Mouse (Mus musculus) embryo, embryonic 10.5 days (tissue): ENCODE measurements around the gene Cttnbp2nl.
A peak's percentile ranks its signal among the peaks of the same experiment; 100 is the strongest.

ENCODE experiments used
- DNase-seq: peaks from one replicate; pipeline ENCODE4 v3.0.0-alpha.2; 2015; ENCODE audit warnings: low spot score

Gene Cttnbp2nl

GRCm38 (mm10) chr3:105058627-105059513 lies 5.9 kb upstream of the Cttnbp2nl start:
- DNase-seq, result peak; percentile 95

DNA sequence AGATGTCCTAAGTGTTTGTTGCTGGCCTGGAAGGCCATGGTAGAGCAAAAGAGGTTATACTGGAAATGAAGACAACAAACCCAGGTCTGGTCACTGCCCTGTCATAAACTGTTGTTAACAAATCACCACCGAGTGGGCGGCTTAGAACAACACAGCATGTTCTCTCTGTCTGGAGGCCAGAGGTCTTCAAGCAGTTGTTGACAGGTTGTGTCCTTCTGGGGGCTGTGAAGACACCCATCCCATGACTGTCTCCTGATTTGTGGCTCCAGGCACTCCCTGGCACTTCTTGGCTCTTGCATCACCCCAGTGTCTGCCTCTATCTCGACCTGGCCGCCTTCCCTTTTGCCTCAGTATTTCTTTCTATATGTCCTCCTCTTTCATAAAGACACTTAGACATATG lies 2.7 kb upstream of the Cttnbp2nl start:
- DNase-seq, result no peak

- DNase-seq, result peak; percentile 18
These were observed 2.0 kb upstream of the Cttnbp2nl start for GRCm38 (mm10) chr3:105054952-105055351.

DNA sequence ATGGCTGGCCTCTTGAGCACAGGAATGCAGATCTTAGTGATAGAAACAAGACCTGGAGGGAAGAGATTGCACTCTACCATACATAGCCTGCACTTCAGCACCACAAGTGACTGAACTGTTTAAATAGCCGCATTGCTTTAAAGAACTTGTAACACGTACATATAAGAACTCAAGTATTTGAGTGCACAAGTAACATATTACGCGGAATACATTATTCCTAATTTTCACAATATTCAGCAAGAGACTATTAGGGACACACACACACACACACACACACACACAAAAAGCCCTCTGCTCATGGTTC lies 704 bp upstream of the Cttnbp2nl start:
- no peak for DNase-seq

GRCm38 (mm10) chr3:105052171-105052936 lies 592 bp downstream of the Cttnbp2nl start:
- DNase-seq, result peak; percentile 84

DNA sequence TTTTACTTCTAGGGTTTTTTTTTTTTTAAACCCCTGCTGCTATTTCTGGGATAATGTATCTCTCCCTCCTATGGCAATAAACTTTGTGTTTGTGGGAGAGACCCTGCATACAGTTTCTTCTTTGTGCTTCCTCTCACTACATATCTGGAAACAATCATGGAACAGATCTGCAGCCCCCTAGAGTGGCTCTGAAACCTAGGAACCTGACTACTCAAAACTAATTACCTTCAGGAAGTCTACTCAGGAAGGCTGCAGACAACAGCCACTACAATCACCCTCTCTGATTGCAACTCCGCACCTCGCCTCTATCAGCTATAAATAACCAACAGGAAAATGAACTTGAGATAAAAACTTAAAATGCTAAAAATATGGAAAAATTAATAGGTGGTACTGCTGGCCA lies 1.8 kb downstream of the Cttnbp2nl start:
- peak; percentile 33 for DNase-seq

DNA sequence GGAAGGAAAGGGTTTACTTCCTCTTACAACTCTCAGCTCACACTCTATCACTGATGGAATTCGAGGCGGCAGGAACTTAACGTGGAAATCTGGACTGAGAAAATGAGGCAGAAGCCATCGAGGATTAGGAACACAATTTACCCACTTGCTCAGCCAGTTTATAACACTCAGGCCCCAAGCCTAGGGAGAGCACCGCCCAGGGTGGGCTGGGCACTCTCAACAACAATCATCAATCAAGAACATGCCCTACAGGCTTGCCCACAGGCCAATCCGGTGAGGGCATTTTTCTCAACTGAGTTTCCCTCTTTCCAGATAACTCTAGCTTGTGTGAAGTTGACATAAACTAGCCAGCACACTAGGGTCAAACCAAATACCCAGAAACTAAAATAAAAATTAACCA lies 3.1 kb downstream of the Cttnbp2nl start:
- DNase-seq, result no peak

- DNase-seq, result no peak
These were observed 5.3 kb downstream of the Cttnbp2nl start for GRCm38 (mm10) chr3:105047616-105048015.

GRCm38 (mm10) chr3:105046870-105047269 lies 6.1 kb downstream of the Cttnbp2nl start:
- DNase-seq, result no peak

- no peak for DNase-seq
These were observed 9.2 kb downstream of the Cttnbp2nl start for GRCm38 (mm10) chr3:105043746-105044145.

DNA sequence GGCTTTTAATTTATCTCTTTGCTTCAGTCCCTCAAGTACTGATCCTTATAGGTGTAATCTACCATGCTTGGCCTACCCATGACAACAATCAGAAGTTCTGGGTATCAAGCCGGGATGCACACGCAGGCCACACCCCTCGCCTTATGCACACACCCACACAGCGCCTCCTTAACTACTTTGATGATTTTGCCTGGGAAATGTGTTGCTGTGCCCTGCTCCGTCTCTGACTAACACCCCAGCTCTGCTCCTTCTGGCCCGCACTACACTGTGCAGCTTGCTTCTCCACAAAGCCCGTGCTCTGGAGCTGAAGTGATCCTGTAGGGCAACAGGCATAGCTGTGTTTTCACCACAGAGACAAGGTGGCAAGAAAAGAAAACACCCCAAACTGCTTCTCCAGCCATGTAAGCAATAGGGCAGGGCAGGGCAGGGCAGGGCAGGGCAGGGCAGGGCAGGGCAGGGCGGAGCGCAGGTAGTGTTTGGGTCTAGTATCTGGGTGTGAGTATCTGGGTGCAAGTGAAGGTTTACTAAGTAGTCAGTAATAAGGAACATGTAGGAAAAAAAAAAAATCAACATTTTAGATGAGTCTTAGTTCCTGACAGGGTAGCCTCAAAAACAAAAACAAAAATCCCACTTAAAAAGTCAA lies 11.8 kb downstream of the Cttnbp2nl start:
- DNase-seq, result no peak

GRCm38 (mm10) chr3:105040002-105040401 lies 12.9 kb downstream of the Cttnbp2nl start:
- DNase-seq, result no peak

- DNase-seq, result no peak
These were observed 15.6 kb downstream of the Cttnbp2nl start for GRCm38 (mm10) chr3:105037240-105037770.

DNA sequence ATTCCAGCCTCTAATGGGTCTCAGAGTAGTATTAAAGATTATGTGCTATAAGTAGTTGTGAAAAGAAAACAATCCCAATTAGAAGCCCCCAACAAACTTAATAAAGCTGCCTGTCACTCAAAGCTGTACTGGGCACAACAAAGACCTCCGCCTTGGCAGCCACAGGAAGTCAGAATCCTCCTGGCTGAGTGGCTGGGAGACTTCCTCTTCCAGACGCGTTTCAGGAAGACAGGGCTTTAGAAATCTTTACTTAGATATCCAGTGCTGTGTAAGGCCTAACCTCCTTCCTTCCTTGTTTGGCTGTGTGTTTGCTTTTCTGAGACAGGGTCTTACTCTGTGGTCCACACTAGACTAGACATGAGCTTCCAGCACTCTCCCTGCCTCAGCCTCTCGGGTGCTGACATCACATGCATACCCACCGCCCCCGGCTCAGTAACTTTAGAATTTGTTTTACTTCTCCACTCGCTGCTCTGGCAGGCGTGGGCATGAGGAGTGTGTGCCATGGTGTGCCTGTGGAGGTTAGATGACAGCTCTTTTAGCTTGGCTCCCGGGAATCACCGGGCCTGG lies 16.6 kb downstream of the Cttnbp2nl start:
- no peak for DNase-seq

DNA sequence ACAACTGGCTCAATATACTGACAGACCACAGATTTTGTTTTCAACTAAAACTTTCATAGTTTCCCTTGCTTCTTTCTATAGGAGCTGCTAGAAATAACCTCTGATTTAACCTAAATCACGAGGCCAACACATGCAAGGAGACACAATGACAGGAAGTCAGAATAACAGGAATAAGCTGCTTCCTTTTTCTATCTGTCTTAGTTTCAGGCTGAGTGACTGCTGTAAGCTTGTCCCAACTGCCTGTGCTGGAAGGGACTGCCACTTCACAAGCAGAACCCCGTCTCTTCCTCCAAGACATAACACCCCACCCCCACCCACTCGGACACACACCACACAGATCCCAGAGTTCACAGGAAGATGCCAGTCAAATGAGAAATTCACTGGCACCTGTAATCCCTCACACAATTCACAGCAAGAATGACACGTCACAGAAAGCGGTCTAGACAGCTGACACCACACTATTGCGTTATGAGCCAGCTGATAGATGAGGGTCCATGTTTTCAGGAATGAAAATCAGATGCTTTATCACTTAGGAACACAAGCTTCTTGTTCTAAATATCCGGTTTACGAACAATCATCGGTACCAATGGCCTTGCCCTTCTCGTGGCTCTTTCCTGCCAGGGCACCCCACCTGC lies 29.5 kb downstream of the Cttnbp2nl start:
- no peak for DNase-seq

GRCm38 (mm10) chr3:105019826-105020692 lies 32.9 kb downstream of the Cttnbp2nl start:
- no peak for DNase-seq

DNA sequence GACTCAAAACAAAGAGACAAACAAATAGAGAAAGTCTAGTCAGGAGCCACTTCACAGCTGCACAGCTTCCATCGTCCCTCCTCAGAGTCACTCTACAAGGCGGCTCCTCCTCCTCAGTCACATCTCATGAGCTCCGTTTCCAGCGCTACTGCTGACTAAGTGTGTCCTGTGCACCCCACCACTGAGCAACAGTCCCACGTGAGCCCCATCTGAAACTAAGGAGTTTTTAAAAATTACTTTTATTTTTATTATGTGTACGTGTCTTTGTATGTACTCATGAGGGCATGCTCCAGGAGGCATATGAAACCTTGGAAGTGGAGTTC lies 34.2 kb downstream of the Cttnbp2nl start:
- no peak for DNase-seq

DNA sequence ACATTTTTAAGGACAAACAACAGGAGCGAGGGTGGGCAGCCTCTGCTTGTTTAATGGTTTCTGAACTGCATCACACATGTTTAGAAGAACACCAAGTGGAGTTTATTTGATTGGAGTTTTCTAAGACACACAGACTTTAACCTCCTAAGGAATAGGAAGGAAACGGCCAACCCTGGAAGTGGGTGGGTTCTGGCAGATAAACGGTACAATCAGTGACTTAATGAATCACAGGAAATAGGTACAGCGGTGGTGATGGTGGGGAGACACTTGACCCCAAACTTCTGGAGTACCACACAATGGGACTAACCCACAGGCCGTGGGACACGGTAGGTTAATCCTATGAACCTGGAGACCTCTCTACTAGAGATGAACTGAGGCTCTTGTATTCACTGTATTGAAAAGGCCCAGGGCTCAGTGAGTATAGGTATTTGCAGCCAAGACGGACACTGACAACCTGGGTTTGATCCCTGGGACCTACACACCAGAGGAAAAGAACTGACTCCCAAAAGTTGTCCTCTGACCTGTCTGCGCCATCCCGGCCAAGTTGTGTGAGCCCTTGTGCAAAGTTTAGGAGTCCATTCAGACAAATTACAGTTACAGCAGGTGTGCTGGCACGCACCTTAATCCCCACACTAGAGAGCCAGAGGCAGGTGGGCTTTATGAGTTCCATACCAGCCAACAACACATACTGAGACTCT lies 34.7 kb downstream of the Cttnbp2nl start:
- no peak for DNase-seq

DNA sequence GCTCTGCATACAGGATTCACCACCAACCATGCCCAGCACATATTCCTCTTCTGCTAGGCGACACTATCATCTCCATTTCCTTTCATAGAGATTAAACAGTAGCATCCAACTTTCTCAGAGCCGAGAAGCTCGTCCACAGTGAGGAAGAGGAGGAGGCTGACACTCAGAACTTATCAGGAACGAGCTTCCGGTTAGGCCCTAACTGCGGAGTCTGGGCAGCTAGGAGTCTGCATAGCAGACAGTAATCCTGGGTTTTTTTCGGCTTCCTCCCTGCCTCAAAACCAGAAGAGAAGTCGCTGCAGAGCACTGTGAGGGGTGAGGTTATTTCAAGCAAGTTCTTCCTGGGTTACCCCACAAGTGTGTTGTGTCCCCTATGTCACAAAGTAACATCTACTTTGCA lies 35.6 kb downstream of the Cttnbp2nl start:
- no peak for DNase-seq

DNA sequence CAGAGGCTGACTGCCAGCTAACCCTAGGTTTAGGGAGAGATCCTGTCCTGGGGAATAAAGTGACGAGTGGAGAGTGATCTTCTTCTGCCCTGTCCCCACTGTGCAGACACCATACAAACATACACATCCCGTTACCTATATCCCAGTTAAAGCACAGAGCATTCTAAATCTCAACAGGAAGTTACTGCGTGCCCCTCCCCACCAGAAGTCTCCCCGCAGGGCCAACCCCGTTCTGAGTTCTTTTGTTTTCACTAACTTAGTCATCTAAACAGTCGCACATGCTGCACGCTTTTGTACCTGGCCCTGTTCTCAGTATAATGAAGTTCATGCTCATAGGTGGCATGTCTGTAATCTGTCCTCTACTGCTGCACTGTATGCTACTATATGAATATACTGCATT lies 36.7 kb downstream of the Cttnbp2nl start:
- no peak for DNase-seq
